Mouse (Mus musculus) midbrain, embryonic 10.5 days (tissue): ENCODE results near the gene 2700049A03Rik. TPM values are rescaled to one million over a fixed set of nuclear protein-coding genes. Genes with fewer than 3 reads are reported as not detected.
"Not testable (repeated sequence)": the region's sequence is repeated elsewhere in the genome, so short reads cannot be mapped to it uniquely, and the experiment has no call there.

ENCODE experiments used
- DNase-seq: peaks from one replicate; pipeline ENCODE4 v3.0.0-alpha.2; 2017; ENCODE audit warnings: low spot score
- H3K27ac ChIP-seq: fragments of 300-500 bp; sonication (generic); replicated peaks from 2 replicates; pipeline ENCODE4 v1.5.1; 2016; ENCODE audit warnings: mild to moderate bottlenecking
- H3K27me3 ChIP-seq: fragments of 300-500 bp; sonication (generic); 2 replicates; pipeline ENCODE4 v1.6.1; 2016; ENCODE audit warnings: low read depth, mild to moderate bottlenecking; ENCODE audit not compliant: poor library complexity, severe bottlenecking
- H3K36me3 ChIP-seq: fragments of 300-500 bp; sonication (generic); 2 replicates; pipeline ENCODE4 v1.6.1; 2016; ENCODE audit warnings: mild to moderate bottlenecking, moderate library complexity
- H3K4me1 ChIP-seq: fragments of 300-500 bp; sonication (generic); 2 replicates; pipeline ENCODE4 v1.6.1; 2016
- H3K4me3 ChIP-seq: fragments of 300-500 bp; sonication (generic); 2 replicates; pipeline ENCODE4 v1.5.1; 2016; ENCODE audit warnings: mild to moderate bottlenecking, moderate library complexity
- H3K9me3 ChIP-seq: fragments of 300-500 bp; sonication (generic); replicated peaks from 2 replicates; pipeline ENCODE4 v1.6.1; 2016; ENCODE audit warnings: mild to moderate bottlenecking
- WGBS: fragments of 180-500 bp; shearing (Covaris S2); methylation state at CpG from one replicate; pipeline ENCODE4 v1.1.7; 2016; 5-methylcytosine and 5-hydroxymethylcytosine counted together
- polyA plus RNA-seq: library from polyadenylated mRNA; unstranded; fragments of >200 nt; fragmentation: Nextera tagmentation; extraction: Ambion mirVana; gene quantifications from 2 replicates; pipeline ENCODE4 v1.2.1, GENCODE M21; 2016

2700049A03Rik gene
- 17.4 and 17.5 TPM in 2 replicates for polyA plus RNA-seq

DNA sequence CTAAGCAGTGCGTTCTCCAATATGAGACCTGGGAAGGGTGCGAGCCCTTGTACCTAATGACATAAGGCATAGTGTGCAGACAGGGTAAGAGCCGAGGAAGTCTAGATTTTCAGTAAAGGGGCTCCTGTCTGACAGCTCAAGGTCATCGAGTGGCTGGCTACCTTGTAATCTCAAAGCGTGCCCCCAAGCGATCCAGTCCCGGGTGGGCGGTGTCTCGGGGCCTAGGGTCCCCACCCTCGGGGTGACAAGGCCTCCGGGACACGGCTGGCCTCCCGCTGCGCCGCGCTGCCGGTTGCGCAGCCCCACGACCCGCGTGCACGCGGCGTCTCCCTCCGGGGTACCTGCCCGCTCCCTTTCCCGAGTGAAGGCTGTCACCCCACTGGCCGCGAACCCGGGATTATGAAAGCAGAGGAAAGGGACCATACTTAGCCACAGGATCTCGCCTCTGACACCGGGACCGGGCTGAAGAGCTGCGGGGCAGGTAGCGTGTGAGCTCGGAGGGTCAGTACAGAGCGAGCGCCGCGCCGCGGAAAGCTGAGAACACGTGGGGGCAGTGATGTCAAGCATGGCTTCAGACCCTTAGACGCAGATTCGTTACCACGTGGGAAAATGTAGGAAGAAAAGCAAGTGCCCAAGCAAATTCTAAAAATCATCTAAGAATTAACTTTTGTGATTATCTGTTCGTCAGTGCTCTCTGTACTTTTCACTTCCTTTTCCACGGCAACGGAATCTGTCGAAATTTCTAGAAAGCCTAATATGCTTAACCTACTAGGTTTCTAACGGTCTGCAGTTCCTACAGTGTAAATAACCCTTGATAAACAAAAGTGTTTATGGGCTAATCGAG, at the start of gene 2700049A03Rik, which contains the start of gene Timm9:
Gene 2700049A03Rik (plus strand): TSS at position 719 of the 844 bp plus-strand sequence.
Gene Timm9 (minus strand): TSS at position 555 of the 844 bp plus-strand sequence.
- no peaks in the 10 kb centered on the region for H3K27me3 ChIP-seq
- under 1% methylated on average over 52 of the region's 52 CpGs for WGBS
- peaks cover 40% of the 10 kb centered on the region for H3K36me3 ChIP-seq
- peak within 1 kb of the TSS; percentile 96 for H3K4me3 ChIP-seq
- peak within 1 kb of the TSS; percentile 93 for H3K27ac ChIP-seq
- peak; percentile 80 for DNase-seq
- H3K9me3 ChIP-seq: no peaks in the 10 kb centered on the region
- H3K4me1 ChIP-seq: peaks cover 36% of the 10 kb centered on the region

DNA sequence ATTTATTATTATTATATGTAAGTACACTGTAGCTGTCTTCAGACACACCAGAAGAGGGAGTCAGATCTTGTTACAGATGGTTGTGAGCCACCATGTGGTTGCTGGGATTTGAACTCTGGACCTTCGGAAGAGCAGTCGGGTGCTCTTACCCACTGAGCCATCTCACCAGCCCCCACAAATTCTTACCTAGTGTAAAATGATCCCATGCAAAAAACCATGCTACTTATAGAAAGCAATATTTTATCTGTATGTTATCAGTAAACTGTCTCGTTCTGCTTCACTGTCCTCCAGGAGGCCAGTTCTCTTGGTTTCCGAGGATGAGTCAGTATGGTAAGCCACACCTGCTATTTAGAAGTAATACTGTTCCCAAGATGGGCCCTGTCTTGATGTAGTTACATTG, 32.4 kb upstream of the 2700049A03Rik start:
- H3K4me3 ChIP-seq, H3K27me3 ChIP-seq, H3K36me3 ChIP-seq, DNase-seq, H3K9me3 ChIP-seq, H3K4me1 ChIP-seq, H3K27ac ChIP-seq: not testable (repeated sequence)
- 91% methylated on average over 4 of the region's 4 CpGs for WGBS

DNA sequence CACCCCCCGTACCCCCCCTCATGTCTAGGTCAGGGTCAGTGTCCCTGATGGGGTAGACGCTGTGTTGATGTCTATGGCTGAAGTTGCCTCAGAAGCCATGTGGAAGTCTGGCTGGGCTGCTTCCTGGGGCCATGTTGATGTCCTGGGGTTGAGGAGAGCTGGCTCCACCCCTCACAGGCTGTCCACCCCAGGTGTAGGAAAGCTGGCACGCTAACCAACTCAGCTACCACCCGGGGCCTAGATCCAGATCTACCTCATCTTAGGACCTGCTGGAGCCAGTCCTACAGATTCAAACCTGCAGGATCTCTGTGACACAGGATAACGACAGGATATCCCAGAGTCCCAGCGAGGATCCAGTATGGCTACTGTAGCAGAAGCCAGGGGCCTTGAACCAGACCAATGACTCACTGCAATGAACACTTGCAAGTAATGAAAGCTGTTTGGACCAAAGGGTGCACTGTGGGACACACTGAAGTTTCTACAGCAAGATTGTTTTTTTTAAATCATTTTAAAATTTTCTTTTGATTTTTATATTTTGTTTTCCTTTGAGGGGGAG, 29.4 kb upstream of the 2700049A03Rik start:
- 86% methylated on average over 6 of the region's 6 CpGs for WGBS
- no peaks in the 10 kb centered on the region for H3K36me3 ChIP-seq
- no peak overlapping the region for H3K27ac ChIP-seq
- peaks cover 9% of the 10 kb centered on the region; the same call in 1 of the 2 replicates for H3K27me3 ChIP-seq
- H3K4me3 ChIP-seq: no peak overlapping the region
- H3K4me1 ChIP-seq: peaks cover 6% of the 10 kb centered on the region
- no peaks in the 10 kb centered on the region for H3K9me3 ChIP-seq
- DNase-seq: no peak

DNA sequence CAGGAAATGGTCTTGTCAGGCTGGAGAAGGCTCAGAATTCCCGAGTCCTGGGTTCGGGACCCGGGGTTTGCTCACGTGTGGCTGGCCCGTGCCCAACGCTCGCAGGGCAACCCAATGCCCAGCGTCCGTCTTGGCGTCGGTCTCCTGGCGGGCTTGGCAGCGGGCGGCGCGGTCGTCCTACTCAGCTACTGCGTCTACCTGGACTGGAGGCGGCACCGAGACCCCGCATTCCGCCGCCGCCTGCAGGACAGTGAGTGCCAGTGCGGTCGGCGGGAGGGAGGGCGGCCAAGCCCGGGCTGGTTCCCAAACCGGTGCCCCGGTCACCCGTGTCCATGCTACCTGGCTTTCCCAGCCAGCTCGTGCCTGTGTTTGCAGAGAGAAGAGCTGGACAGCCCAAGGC, 25.3 kb upstream of the 2700049A03Rik start, which contains the start of gene Tomm20l:
Gene Tomm20l (plus strand): TSS at position 98 of the 400 bp plus-strand sequence.
- peaks cover 16% of the 10 kb centered on the region for H3K27me3 ChIP-seq
- 10% methylated on average over 33 of the region's 33 CpGs for WGBS
- H3K9me3 ChIP-seq: no peaks in the 10 kb centered on the region
- H3K27ac ChIP-seq: no peak within 1 kb of the TSS; the same call in 1 of the 2 replicates
- peak within 1 kb of the TSS; percentile 44 for H3K4me3 ChIP-seq
- no peaks in the 10 kb centered on the region for H3K36me3 ChIP-seq
- peak; percentile 34 for DNase-seq
- H3K4me1 ChIP-seq: peaks cover 15% of the 10 kb centered on the region

DNA sequence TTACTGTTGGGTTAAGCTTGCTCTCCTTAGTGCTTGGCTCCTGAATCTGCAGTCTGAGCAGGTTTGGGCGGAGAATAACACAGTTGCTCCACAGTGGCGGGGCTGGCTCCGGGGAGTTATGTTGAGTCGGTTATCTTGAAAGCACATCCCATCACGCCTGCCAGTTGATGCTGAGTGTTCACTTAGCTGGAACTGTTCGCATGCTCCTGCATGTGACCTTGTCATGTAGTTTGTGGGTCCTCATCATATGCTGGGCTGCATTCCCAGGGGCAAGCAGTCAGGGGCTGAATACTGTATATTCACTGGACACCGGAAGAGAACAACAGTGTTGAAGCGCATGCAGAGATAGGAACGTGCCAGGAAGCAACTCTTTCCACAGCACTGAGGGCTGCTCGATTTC, 23.6 kb upstream of the 2700049A03Rik start:
- H3K9me3 ChIP-seq: no peaks in the 10 kb centered on the region
- DNase-seq: no peak
- no peak overlapping the region for H3K4me3 ChIP-seq
- no peak overlapping the region for H3K27ac ChIP-seq
- no peaks in the 10 kb centered on the region for H3K36me3 ChIP-seq
- peaks cover 15% of the 10 kb centered on the region for H3K4me1 ChIP-seq
- peaks cover 16% of the 10 kb centered on the region for H3K27me3 ChIP-seq
- 90% methylated on average over 10 of the region's 10 CpGs for WGBS

DNA sequence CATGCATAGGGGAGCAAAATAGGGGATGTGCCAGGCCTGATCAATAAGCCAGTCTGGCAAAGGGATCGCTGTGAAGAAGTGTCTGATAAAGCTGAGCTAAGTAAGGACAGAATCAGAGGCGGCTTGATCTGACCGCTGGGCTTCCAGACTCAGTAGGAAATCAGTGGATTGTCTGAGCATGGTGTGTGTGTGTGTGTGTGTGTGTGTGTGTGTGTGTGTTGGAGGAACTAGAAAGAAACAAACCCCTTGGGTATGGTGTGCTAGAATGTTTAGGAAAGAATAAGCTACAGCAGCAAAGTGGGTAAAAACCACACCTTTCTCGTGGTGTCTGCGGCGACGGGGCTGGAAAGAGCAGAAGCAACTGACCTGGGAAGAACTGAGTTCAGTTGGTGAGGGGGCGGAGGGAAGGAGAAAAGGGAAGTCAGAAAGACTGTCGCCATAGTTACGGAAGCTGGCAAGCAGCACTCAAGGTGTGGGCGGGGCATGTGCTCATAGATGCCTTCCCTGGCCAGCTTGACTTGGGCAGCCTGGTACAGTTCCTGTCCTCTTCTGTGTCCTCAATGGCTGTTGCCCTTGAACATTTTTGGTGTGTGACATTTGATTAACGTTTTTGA, 22.9 kb upstream of the 2700049A03Rik start:
- 39% methylated on average over 12 of the region's 12 CpGs for WGBS

DNA sequence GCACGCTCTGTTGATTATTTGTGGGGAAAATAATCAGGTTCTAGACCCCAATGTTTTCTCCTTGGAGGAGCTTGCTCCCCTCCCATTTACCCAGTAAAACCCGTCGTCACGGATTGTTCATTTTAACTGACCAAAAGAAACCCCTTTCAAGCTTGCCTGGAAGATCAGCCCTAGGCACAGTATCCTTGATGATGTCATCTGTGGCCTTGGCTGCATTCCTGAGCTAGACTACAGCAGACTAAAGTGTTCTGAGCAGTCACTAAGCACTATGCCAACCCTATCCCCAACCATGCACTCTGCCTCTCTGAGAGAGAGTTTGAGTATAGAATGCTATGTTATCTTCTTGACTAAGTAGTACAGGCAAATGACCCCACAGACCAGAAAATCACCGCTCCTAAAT, 20.2 kb upstream of the 2700049A03Rik start:
- 82% methylated on average over 5 of the region's 5 CpGs for WGBS
- Histone ChIP-seq H3K9me3 (no peaks in the 10 kb centered on the region), H3K4me3 (no peak overlapping the region), H3K4me1 (peaks cover 11% of the 10 kb centered on the region), H3K36me3 (no peaks in the 10 kb centered on the region), H3K27ac (no peak overlapping the region), H3K27me3 (peaks cover 11% of the 10 kb centered on the region)
- no peak for DNase-seq

More for the DNA sequence above, 22.9 kb upstream of the 2700049A03Rik start:
- H3K4me1 ChIP-seq: peaks cover 15% of the 10 kb centered on the region
- H3K4me3 ChIP-seq: 0 out of 2 replicates have a peak overlapping the region, but pooled peaks have one; percentile 7
- H3K36me3 ChIP-seq: no peaks in the 10 kb centered on the region
- DNase-seq: peak; percentile 22
- H3K27me3 ChIP-seq: peaks cover 16% of the 10 kb centered on the region
- no peaks in the 10 kb centered on the region for H3K9me3 ChIP-seq
- no peak overlapping the region for H3K27ac ChIP-seq

DNA sequence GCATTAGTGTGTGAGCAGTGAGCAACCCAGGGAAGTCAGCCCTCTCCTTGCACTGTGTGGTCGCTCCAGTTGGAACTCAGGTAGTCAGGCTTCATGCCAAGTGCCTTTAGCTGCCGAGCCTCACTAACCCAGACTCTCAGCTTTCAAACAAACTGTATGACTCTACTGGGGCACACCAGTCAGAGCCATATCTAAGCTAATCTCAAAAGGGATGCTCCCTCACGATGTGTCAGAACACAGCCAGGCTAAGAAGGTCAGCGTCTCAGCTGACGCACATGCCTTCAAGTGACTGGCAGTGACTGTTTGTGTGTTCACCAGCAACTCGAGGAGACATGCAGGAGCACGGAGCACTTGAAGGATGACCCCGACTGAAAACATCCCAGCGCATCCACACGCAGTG, 13.9 kb upstream of the 2700049A03Rik start:
- Histone ChIP-seq H3K4me1 (no peaks in the 10 kb centered on the region), H3K27me3 (no peaks in the 10 kb centered on the region), H3K27ac (no peak overlapping the region), H3K9me3 (no peaks in the 10 kb centered on the region), H3K36me3 (peaks cover 55% of the 10 kb centered on the region), H3K4me3 (no peak overlapping the region)
- WGBS: 91% methylated on average over 10 of the region's 10 CpGs
- no peak for DNase-seq

DNA sequence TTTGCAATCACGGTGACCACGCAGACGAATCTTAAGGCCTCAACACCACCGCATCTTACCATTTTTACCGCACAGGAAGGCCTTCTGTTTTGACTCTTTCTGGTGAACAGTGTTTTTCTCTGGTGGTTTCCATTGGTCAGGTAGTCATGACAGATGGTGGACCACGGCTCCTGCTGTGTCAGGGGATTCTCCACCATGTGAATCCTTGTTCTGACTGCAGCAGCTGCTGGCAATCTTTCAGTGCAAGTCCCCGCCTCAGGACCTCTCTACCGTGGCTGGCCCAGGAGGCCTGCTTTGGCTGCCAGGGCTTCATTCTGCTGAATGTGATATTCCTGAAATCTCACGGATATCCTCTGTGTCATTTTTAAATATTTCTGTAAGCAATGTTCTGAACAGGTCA, 13.4 kb upstream of the 2700049A03Rik start:
- DNase-seq: no peak
- Histone ChIP-seq H3K9me3 (no peaks in the 10 kb centered on the region), H3K4me1 (no peaks in the 10 kb centered on the region), H3K36me3 (peaks cover 56% of the 10 kb centered on the region), H3K27ac (no peak overlapping the region), H3K4me3 (no peak overlapping the region), H3K27me3 (no peaks in the 10 kb centered on the region)
- 94% methylated on average over 9 of the region's 9 CpGs for WGBS

DNA sequence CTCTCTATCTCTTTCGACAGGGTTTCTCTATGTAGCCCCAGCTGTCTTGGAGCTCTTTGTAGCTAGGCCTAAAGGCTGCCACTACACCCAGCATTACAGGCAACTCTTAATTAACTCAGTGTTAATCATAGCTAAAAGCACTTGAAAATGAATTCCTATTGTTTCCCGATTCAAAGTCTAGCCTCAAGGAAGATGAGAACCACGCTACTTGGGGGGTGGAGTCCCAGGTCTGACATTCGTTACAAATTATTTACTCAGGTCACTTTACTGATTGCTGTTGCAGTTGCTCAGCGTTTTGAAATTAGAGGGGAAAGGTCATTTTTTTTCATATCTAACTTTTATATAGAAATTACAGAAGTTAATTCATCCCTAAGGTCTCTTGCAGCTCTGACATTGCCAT, 1.1 kb upstream of the 2700049A03Rik start:
- WGBS: 44% methylated on average over 5 of the region's 5 CpGs
- Histone ChIP-seq H3K4me1 (peaks cover 36% of the 10 kb centered on the region), H3K27me3 (no peaks in the 10 kb centered on the region), H3K4me3 (peak overlapping the region; percentile 96), H3K27ac (0 out of 2 replicates have a peak overlapping the region, but pooled peaks have one; percentile 93), H3K36me3 (peaks cover 40% of the 10 kb centered on the region), H3K9me3 (no peaks in the 10 kb centered on the region)
- DNase-seq: no peak

DNA sequence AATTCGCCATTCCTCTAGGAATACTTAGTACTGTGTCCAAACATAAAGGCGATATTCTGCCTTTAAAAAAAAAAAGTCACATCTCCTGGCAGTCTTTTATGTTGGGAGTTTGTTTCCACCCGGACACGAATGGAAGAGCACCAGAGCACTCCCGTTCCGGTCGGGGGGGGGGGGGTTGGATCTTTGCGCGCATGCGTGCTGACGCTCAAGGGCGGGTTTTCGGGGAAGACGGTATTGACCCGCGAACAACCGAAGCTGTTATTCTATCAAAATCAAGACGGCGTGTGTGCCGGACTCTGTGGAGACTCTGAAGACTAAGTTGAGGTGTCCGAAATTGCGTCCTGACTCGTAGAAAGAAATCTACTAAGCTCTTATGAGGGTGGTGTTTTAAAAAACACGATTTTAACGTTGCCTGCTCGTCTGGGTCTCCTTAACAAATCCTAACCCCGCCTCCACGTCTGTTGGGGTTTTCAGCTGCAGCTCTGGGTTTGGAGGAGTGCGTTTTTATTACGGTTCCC, 385 bp downstream of the 2700049A03Rik start:
- under 1% methylated on average over 30 of the region's 30 CpGs for WGBS
- DNase-seq: peak; percentile 90
- no peaks in the 10 kb centered on the region for H3K27me3 ChIP-seq

DNA sequence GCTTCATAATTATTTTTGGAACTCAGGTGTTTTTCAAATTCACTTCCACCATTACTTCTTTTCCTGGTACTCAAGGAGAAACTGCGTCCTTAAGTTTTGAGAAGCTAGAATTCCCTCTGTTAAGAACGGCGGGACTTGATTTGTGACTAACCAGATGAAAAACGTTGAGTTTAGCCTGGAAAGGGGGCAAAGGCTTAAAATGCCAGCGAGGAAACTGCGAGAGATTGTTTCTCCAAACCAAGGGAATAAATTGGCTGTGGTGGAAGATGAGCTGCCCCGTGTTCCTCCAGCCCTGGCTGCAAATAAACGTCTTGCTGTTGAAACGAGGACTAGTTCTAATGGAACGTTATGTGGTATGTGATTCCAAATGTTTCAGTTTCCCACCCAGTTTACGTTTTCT, 1.0 kb downstream of the 2700049A03Rik start:
- DNase-seq: no peak
- Histone ChIP-seq H3K27me3 (no peaks in the 10 kb centered on the region), H3K9me3 (no peaks in the 10 kb centered on the region), H3K27ac (peak overlapping the region; percentile 93), H3K4me1 (peaks cover 36% of the 10 kb centered on the region), H3K36me3 (peaks cover 40% of the 10 kb centered on the region), H3K4me3 (peak overlapping the region; percentile 96)
- WGBS: 11% methylated on average over 11 of the region's 11 CpGs

More for the DNA sequence above, 385 bp downstream of the 2700049A03Rik start:
- Histone ChIP-seq H3K4me1 (peaks cover 36% of the 10 kb centered on the region), H3K36me3 (peaks cover 40% of the 10 kb centered on the region), H3K27ac (peak overlapping the region; percentile 93), H3K4me3 (peak overlapping the region; percentile 96), H3K9me3 (no peaks in the 10 kb centered on the region)
